Mouse (Mus musculus): ENCODE data around the gene Fli1. TPM values are rescaled to one million over a fixed set of nuclear protein-coding genes. Genes with fewer than 3 reads are reported as not detected.

Gene Fli1
- total and polyA plus RNA-seq, 3 experiments: 3.4 to 27.0 (median 5.8) TPM

GRCm38 (mm10) chr9:32414956-32415355 lies 127.7 kb downstream of the Fli1 start:
- H3K9me3 ChIP-seq (replicated peaks): peaks cover 4% of the 10 kb centered on the region; the same call in 1 of the 2 replicates
- H3K4me1 ChIP-seq (ENCODE audit: insufficient read depth, low read depth, low read length): no peaks in the 10 kb centered on the region
- TF ChIP-seq CTCF (IDR thresholded peaks at IDR 0.05; ENCODE audit: low read depth, low read length): no peak
- no peak for TF ChIP-seq TAL1 (conservative IDR thresholded peaks at IDR 0.05; ENCODE audit: low read depth, low read length)
- no peak for TF ChIP-seq POLR2AphosphoS5 (IDR thresholded peaks at IDR 0.05; ENCODE audit: insufficient replicate concordance, low read depth, low read length)
- no peak for TF ChIP-seq GATA1 (IDR thresholded peaks at IDR 0.05; ENCODE audit: borderline replicate concordance, low read length)
- no peak for TF ChIP-seq GATA2 (IDR thresholded peaks at IDR 0.05; ENCODE audit: borderline replicate concordance, low read depth, low read length)
- H3K27me3 ChIP-seq (ENCODE audit: insufficient read depth, low read length): no peaks in the 10 kb centered on the region
- no peaks in the 10 kb centered on the region for H3K36me3 ChIP-seq (replicated peaks)
- H3K4me3 ChIP-seq (ENCODE audit: low read depth, low read length): no peak overlapping the region
- ATAC-seq (ENCODE audit: extremely low read depth, insufficient number of reproducible peaks, low FRiP score, poor library complexity, severe bottlenecking) (no peak), DNase-seq (ENCODE audit: low spot score) (no peak)

GRCm38 (mm10) chr9:32412836-32413580 lies 129.7 kb downstream of the Fli1 start:
- Histone ChIP-seq H3K36me3 (replicated peaks) (no peaks in the 10 kb centered on the region), H3K4me1 (ENCODE audit: insufficient read depth, low read depth, low read length) (no peaks in the 10 kb centered on the region), H3K27me3 (ENCODE audit: insufficient read depth, low read length) (no peaks in the 10 kb centered on the region), H3K9me3 (replicated peaks) (0 out of 2 replicates have a peak, but pooled peaks cover 6% of the 10 kb centered on the region), H3K4me3 (ENCODE audit: low read depth, low read length) (no peak overlapping the region)
- TF ChIP-seq TAL1 (conservative IDR thresholded peaks at IDR 0.05; ENCODE audit: low read depth, low read length) (no peak), GATA1 (IDR thresholded peaks at IDR 0.05; ENCODE audit: borderline replicate concordance, low read length) (no peak), POLR2AphosphoS5 (IDR thresholded peaks at IDR 0.05; ENCODE audit: insufficient replicate concordance, low read depth, low read length) (no peak), CTCF (IDR thresholded peaks at IDR 0.05; ENCODE audit: low read depth, low read length) (no peak), GATA2 (IDR thresholded peaks at IDR 0.05; ENCODE audit: borderline replicate concordance, low read depth, low read length) (no peak)
- ATAC-seq (ENCODE audit: extremely low read depth, insufficient number of reproducible peaks, low FRiP score, poor library complexity, severe bottlenecking) (no peak), DNase-seq (ENCODE audit: low spot score) (no peak)

- H3K27me3 ChIP-seq (ENCODE audit: insufficient read depth, low read length): no peaks in the 10 kb centered on the region
- 0 out of 2 replicates have a peak, but pooled peaks cover 6% of the 10 kb centered on the region for H3K9me3 ChIP-seq (replicated peaks)
- ATAC-seq (ENCODE audit: extremely low read depth, insufficient number of reproducible peaks, low FRiP score, poor library complexity, severe bottlenecking) (no peak), DNase-seq (ENCODE audit: low spot score) (no peak)
- no peaks in the 10 kb centered on the region for H3K4me1 ChIP-seq (ENCODE audit: insufficient read depth, low read depth, low read length)
- no peak for TF ChIP-seq CTCF (IDR thresholded peaks at IDR 0.05; ENCODE audit: low read depth, low read length)
- TF ChIP-seq GATA2 (IDR thresholded peaks at IDR 0.05; ENCODE audit: borderline replicate concordance, low read depth, low read length): no peak
- TF ChIP-seq POLR2AphosphoS5 (IDR thresholded peaks at IDR 0.05; ENCODE audit: insufficient replicate concordance, low read depth, low read length): no peak
- TF ChIP-seq GATA1 (IDR thresholded peaks at IDR 0.05; ENCODE audit: borderline replicate concordance, low read length): no peak
- TF ChIP-seq TAL1 (conservative IDR thresholded peaks at IDR 0.05; ENCODE audit: low read depth, low read length): no peak
- no peaks in the 10 kb centered on the region for H3K36me3 ChIP-seq (replicated peaks)
- H3K4me3 ChIP-seq (ENCODE audit: low read depth, low read length): no peak overlapping the region
Observed at GRCm38 (mm10) chr9:32411507-32411906, 131.2 kb downstream of the Fli1 start.

- H3K4me3 ChIP-seq (ENCODE audit: low read depth, low read length): no peak overlapping the region
- no peak for DNase-seq (ENCODE audit: low spot score)
- ATAC-seq (ENCODE audit: extremely low read depth, insufficient number of reproducible peaks, low FRiP score, poor library complexity, severe bottlenecking): no peak
- H3K27me3 ChIP-seq (ENCODE audit: insufficient read depth, low read length): no peaks in the 10 kb centered on the region
- no peak for TF ChIP-seq CTCF (IDR thresholded peaks at IDR 0.05; ENCODE audit: low read depth, low read length)
- TF ChIP-seq TAL1 (conservative IDR thresholded peaks at IDR 0.05; ENCODE audit: low read depth, low read length): no peak
- no peak for TF ChIP-seq POLR2AphosphoS5 (IDR thresholded peaks at IDR 0.05; ENCODE audit: insufficient replicate concordance, low read depth, low read length)
- TF ChIP-seq GATA1 (IDR thresholded peaks at IDR 0.05; ENCODE audit: borderline replicate concordance, low read length): no peak
- no peak for TF ChIP-seq GATA2 (IDR thresholded peaks at IDR 0.05; ENCODE audit: borderline replicate concordance, low read depth, low read length)
- H3K36me3 ChIP-seq (replicated peaks): no peaks in the 10 kb centered on the region
- 0 out of 2 replicates have a peak, but pooled peaks cover 6% of the 10 kb centered on the region for H3K9me3 ChIP-seq (replicated peaks)
- H3K4me1 ChIP-seq (ENCODE audit: insufficient read depth, low read depth, low read length): no peaks in the 10 kb centered on the region
Observed at GRCm38 (mm10) chr9:32410671-32411070, 132.0 kb downstream of the Fli1 start.

GRCm38 (mm10) chr9:32409060-32409961 lies 133.3 kb downstream of the Fli1 start:
- ATAC-seq (ENCODE audit: extremely low read depth, insufficient number of reproducible peaks, low FRiP score, poor library complexity, severe bottlenecking) (no peak), DNase-seq (ENCODE audit: low spot score) (no peak)
- no peaks in the 10 kb centered on the region for H3K36me3 ChIP-seq (replicated peaks)
- TF ChIP-seq CTCF (IDR thresholded peaks at IDR 0.05; ENCODE audit: low read depth, low read length) (no peak), POLR2AphosphoS5 (IDR thresholded peaks at IDR 0.05; ENCODE audit: insufficient replicate concordance, low read depth, low read length) (no peak)
- H3K9me3 ChIP-seq (replicated peaks): 0 out of 2 replicates have a peak, but pooled peaks cover 6% of the 10 kb centered on the region
- H3K4me3 ChIP-seq (ENCODE audit: low read depth, low read length): no peak overlapping the region
- no peaks in the 10 kb centered on the region for H3K27me3 ChIP-seq (ENCODE audit: insufficient read depth, low read length)
- H3K4me1 ChIP-seq (ENCODE audit: insufficient read depth, low read depth, low read length): no peaks in the 10 kb centered on the region

- H3K36me3 ChIP-seq (replicated peaks): no peaks in the 10 kb centered on the region
- no peak overlapping the region for H3K4me3 ChIP-seq (ENCODE audit: low read depth, low read length)
- DNase-seq (ENCODE audit: low spot score): no peak
- ATAC-seq (ENCODE audit: extremely low read depth, insufficient number of reproducible peaks, low FRiP score, poor library complexity, severe bottlenecking): no peak
- TF ChIP-seq GATA2 (IDR thresholded peaks at IDR 0.05; ENCODE audit: borderline replicate concordance, low read depth, low read length): no peak
- TF ChIP-seq GATA1 (IDR thresholded peaks at IDR 0.05; ENCODE audit: borderline replicate concordance, low read length): no peak
- no peak for TF ChIP-seq CTCF (IDR thresholded peaks at IDR 0.05; ENCODE audit: low read depth, low read length)
- no peak for TF ChIP-seq TAL1 (conservative IDR thresholded peaks at IDR 0.05; ENCODE audit: low read depth, low read length)
- TF ChIP-seq POLR2AphosphoS5 (IDR thresholded peaks at IDR 0.05; ENCODE audit: insufficient replicate concordance, low read depth, low read length): no peak
- no peaks in the 10 kb centered on the region for H3K27me3 ChIP-seq (ENCODE audit: insufficient read depth, low read length)
- H3K9me3 ChIP-seq (replicated peaks): 0 out of 2 replicates have a peak, but pooled peaks cover 3% of the 10 kb centered on the region
- no peaks in the 10 kb centered on the region for H3K4me1 ChIP-seq (ENCODE audit: insufficient read depth, low read depth, low read length)
Observed at GRCm38 (mm10) chr9:32408730-32409059, 134.0 kb downstream of the Fli1 start.
